Mouse (Mus musculus) testis, adult 2 months (tissue): ENCODE results near the gene Tuba1c.

ENCODE experiments used
- CTCF ChIP-seq: fragments of 200-500 bp; IDR thresholded peaks from 2 replicates; pipeline ENCODE4 v1.5.1; 2012; ENCODE audit warnings: low read depth, mild to moderate bottlenecking, inconsistent platforms, low read length, moderate library complexity; ENCODE audit not compliant: control insufficient read depth, insufficient read depth, insufficient replicate concordance
- POLR2A ChIP-seq: fragments of 200-500 bp; IDR thresholded peaks from 2 replicates; pipeline ENCODE4 v1.6.1; 2012; ENCODE audit warnings: low read depth, mild to moderate bottlenecking, inconsistent platforms, low read length, moderate library complexity; ENCODE audit not compliant: control insufficient read depth

GRCm38 (mm10) chr15:99040920-99041856 is 11.5 kb downstream of the Tuba1c start:
- TF ChIP-seq POLR2A: no peak
- no peak for TF ChIP-seq CTCF
